Mouse (Mus musculus) T-helper 1 cell (primary cell): ENCODE measurements around the gene Chd4.
"Not testable (repeated sequence)": the region's sequence is repeated elsewhere in the genome, so short reads cannot be mapped to it uniquely, and the experiment has no call there.

ENCODE experiments used
- in situ Hi-C: fragments of 300-600 bp; cut with MboI, MseI; formaldehyde crosslinking; loops from one replicate; pipeline ENCODE4 v1.15.1; 2025; ENCODE audit warnings: high pct_unique_total_duplicates

Chd4 gene

DNA sequence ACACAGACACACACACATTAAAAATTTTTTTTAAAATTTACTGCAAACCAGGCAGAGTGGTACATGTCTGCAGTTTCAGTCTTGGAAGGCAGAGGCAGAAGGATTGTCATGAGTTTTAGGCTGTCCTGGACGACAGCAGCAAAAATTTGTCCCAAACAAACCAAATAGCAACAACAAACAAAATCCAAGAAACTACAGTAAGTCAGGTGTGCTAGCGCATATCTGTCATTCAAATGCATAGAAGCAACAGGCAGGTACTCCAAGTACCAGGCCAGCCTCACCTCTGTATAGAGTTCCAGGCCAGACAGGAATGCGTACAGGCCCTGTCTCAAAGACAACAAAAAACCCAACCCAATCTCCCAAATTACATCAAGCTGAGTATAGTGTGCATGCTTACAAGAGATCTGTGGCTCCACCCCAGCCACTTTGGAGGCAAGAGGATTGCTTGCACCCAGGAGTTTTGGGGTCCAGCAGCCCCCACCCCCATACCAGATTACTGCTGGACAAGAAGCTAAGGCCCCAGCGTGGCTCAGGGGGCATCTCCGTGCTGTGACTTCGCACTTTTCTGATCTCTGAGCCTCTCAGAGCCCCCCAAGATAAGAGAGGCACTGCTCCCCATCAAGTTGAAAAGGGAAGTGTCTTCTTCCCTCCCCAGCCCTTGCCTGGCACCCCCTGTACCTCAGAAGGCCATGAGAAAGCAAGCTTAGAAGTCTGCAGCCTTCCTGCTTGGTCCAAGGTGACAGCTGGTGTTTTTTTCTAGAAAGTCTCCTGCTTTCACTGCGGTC, 64.2 kb downstream of the Chd4 start:
- in situ Hi-C loops = loop anchor here (5.0 to 10.0 kb wide), 2 partner anchors 115 to 322 kb away; no protein-coding TSS in a partner anchor

DNA sequence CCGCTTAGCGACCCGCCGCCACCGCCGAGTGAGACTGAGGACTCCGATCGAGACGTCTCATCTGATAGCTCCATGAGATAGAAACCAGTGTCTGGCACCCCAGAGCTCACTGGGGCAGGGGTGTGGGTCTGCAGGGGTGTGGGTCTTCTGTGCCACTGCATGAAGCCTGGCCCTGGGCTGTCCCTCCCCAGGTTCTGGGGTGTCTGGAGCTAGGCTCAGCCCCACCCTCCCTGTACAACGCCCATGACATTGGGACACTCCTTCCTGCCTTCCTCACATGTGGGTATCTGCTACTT, 64.7 kb downstream of the Chd4 start:
- in situ Hi-C loops = no loop called here

DNA sequence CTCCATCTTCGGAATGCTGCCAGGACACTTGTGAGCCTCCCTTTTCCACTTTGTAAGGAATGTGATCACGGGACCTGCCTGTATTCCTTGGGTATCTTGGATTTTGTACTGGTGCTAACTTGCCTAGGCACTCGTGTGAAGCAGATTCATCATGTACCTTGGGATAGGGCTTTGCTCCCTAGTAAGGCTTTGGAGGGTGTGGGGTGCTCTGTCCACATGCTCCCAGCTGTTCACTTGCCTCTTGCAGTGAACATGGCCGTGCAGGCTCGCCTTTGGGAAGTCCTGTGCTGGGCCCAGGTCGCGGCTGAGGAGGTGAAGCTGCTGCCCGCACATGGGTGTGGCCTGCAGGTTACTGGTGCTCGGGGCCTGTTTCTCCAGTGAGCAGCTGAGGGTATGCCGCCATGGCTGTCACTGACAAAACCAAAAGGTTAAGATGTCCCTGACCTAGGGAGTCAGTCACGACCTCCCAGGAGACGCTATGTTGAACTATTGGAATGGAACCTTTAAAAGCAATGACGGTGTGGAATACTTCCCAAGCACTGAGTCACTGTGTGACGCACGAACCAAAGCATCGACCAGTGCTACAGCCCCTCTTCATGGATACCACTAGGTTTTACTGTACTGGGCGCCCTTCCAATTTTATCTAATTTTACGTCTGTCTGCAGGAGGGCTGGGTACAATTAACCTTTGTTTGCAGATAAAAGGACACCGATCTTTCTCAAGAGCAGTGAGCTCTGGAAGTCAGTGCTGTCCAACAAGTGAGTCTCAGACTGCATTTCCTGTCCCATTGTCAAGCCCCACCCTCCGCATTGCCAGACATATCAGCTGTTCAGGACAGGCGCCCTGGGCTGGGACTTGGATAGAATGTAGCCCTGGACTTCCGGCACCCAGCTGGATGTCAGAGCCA, 65.3 kb downstream of the Chd4 start:
- in situ Hi-C loops = no loop called here

DNA sequence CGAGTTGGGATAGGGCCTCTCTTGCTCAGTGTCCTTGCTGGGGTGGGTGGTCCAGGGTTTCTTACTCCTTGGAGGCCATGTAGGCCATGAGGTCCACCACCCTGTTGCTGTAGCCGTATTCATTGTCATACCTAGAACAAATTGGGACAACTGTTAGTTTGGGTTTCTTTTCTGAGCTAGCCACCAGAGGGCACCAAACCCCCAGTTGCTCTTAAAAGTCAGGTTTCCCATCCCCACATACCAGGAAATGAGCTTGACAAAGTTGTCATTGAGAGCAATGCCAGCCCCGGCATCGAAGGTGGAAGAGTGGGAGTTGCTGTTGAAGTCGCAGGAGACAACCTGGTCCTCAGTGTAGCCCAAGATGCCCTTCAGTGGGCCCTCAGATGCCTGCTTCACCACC, 66.2 kb downstream of the Chd4 start:
- in situ Hi-C loops = not testable (repeated sequence)

DNA sequence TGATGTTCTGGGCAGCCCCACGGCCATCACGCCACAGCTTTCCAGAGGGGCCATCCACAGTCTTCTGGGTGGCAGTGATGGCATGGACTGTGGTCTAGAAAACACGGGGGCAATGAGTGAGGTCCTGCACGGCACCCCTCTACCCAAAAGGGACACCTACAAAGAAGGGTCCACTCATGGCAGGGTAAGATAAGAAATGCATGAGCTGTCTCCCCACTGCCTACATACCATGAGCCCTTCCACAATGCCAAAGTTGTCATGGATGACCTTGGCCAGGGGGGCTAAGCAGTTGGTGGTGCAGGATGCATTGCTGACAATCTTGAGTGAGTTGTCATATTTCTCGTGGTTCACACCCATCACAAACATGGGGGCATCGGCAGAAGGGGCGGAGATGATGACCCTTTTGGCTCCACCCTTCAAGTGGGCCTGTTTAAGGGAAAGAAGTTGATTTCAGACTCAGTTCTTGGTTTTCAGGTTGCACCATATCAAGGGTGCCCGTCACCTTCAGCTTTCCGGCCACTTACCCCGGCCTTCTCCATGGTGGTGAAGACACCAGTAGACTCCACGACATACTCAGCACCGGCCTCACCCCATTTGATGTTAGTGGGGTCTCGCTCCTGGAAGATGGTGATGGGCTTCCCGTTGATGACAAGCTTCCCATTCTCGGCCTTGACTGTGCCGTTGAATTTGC, 67.0 kb downstream of the Chd4 start:
- in situ Hi-C loops = not testable (repeated sequence)

DNA sequence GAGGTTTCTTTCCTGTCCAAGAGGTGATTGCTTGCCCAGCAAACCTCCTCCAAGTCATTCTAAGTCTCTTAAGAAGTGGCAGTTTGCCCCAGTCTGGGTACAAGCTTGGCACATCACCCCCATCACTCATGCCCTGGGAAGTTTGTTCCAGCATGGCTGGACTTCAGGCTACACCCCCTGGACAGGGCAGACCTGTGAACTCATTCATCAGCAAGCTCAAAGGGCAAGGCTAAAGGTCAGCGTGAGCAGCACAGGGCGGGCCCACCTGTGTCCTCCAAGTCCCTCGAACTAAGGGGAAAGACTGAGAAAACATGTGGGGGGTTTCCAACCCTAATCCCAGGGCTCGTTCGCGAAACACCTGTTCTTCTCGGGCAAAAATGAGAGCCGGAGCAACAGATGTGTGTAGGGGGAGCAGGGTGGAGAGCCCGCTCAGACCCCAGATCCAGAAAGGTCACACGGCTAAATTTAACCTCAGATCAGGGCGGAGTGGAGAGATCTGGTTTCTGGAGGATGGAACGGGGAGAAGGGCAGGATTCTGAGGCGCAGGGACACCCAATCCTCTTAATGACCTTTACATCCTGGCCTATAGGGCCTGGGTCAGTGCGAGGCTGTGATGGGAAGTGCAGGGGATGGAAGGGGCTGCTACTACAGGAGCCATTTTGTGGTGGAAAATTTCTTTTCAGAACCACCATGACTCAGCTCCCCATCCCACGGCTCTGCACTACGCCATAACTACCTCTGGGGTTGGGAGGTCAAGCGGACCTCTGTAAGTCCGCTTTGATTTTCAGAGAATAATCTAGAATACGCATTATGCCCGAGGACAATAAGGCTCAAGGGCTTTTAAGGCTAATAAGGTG, 68.2 kb downstream of the Chd4 start:
- in situ Hi-C loops = no loop called here

DNA sequence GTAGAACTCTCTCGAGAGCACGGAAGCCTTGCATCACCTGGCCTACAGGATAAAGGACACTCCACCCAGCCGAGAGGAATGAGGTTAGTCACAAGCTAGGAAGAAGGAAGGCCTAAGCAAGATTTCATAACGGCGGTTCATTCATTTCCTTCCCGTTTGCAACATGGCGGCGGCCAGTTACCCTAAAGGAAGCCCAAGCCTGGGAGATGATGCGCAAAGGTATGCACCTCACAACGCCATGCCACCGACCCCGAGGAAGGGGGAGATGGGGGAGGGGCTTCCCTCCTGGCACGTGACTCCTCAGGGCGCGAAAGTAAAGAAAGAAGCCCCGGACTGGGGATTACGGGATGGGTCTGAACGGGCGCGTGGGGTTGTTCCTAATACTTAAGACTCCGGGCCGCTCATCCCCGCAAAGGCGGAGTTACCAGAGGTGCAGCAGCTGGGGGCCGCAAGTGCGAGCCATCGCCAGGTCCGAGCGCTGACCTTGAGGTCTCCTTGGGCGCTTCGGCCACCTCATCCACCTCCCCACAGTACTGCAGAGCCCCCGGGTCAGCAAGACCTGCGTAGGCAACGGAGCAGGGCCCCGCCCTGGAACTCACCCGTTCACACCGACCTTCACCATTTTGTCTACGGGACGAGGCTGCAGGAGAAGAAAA, 69.0 kb downstream of the Chd4 start:
- in situ Hi-C loops = no loop called here

DNA sequence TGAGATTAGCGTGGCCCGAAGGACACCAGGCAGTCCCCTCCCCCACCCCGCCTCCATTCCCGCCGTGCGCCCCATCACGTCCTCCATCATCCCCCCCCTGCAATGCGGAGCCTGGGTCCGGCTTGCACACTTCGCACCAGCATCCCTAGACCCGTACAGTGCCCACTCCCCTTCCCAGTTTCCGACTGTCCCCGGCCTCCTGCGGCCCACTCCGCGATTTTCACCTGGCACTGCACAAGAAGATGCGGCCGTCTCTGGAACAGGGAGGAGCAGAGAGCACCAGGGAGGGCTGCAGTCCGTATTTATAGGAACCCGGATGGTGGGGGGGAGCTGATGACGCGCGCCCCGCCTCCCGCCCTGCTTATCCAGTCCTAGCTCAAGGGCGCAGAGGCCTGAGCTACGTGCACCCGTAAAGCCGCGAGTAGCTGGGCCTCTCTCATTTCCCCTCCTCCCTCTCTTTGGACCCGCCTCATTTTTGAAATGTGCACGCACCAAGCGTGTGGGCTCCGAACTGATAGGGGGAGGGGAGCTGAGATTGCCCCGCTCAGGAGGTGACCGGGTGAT, 69.6 kb downstream of the Chd4 start:
- in situ Hi-C loops = no loop called here

DNA sequence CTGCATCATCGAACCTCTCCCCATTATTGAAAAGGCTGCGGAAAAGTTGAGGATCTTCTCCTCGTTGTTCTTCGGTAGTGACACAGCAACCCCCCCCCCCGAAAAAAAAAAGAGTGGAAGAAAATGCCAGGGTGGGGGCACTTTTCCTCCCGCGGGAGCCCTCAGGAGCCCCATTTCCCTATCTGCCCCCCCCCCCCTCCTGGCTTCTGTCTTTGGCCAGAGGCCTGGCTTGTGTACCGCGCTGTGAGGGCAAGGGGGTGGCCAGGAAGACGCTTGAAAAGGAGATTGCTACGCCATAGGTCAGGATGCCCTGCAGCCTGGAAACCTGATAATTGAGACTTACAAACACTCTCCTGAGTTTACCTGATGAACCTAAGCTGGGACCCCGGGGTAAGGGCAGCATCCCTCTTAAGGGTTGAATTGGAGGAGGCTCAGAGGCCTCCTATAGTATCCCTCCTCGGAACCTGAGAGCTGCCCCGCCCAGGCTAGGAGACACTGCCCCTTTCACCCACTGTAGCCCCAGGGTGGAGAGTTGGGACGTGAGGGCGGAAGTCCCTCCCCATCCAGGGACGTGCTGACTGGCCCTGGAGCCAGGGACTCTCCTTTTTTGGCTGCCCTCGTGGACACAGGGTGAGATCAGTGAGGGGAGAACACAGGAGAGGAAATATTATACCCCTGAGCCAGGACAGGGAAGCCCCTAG, 70.4 kb downstream of the Chd4 start, which contains the start of gene Gapdh:
Gene Gapdh (minus strand): TSS at position 417 of the 701 bp plus-strand sequence.
- in situ Hi-C loops = no loop called here

DNA sequence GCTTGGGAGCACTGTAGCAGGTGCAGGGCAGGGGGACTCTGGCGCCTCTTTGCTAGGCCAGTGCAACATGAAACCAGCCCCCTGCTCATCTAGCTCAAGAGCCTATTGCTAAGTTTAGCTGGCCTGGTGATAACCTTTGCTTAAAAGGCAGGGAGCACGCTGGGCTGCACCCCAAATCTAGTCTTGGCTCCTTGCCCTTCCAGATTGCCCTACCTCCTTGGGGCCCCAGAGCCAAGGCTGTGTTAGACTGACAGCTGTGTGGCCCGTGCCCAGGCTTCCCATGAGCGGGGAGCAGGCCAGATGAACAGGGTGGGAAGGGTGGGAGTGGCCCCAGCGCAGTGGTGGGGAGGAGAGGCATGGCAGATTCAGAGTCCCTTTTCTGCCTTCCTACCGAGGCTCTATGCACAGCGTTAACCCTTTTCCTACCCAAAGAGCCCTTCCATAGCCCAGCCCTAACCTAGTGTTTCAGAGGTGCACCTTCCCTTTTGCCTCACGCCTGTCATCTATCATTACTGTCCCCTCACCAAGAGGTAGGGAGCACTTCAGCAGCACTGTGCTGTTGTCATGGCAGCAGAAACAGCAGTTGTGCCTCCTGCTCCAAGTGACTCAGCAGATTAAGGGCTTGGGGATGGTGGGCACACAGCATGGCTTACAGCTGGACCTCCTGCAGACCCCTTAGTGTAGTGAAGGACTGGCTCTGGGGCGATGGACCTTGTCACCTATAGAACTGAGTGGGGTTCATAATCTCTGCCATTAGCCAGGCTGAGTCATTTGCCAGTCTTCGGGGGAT, 71.3 kb downstream of the Chd4 start:
- in situ Hi-C loops = no loop called here

DNA sequence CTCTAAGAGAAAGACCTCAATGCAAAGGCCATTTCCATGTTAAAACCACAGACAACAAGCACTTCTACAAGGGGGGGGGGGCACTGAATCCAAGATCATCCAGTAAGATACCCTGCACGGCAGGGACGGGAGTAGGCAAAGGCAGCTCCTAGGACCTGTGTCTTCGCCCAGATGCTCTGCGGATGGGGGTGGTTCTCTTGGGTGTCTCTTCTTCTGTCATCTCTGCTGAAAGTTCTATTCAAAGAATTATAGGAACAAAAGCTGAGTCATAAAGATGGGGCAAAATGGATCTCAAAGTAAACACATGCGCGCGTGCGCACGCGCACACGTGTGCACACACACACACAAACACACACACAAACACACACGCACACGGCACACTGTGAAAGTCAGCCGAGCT, 72.3 kb downstream of the Chd4 start:
- in situ Hi-C loops = no loop called here

DNA sequence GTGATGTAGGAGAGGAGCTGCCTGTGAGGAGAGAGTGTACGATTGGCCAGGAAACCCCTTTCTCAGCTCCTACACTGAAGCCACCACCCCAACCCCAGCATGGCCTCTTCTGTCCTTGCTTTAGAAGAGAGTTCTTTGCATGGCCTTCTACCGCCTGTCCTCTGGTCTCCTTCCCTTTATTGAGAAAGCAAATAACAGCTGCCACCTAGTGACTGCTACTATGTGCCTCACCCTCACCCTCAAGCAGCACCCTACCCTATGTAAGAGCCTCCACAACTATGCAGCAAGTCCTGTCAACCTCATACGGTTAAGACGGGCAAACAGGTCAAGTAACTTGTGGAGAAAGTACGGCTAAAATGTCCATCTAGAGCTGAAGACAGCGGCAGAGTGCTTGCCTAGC, 74.4 kb downstream of the Chd4 start:
- in situ Hi-C loops = loop anchor here (5.0 kb wide), 1 partner anchor 68 kb away; no protein-coding TSS in a partner anchor

DNA sequence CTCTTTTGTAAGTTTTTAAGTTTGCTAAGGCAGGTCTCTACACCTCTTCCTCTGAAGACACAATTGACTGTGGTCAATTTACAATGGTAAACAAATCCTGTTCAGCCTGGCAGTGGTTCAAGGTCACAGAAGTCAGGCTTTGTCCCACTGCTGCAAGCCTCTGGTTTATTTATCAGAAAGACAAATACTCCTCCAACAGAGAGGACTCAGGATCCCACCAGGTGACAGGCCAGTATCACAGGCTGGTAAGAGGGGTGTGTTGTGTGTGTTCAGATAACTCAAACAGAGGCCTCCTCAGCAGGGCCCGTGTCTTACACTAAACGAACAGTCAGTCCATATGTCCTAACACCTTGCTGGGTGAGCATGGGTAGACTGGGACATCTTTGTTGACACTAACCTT, 76.7 kb downstream of the Chd4 start:
- in situ Hi-C loops = loop anchor here (5.0 kb wide), 1 partner anchor 70 kb away; no protein-coding TSS in a partner anchor

DNA sequence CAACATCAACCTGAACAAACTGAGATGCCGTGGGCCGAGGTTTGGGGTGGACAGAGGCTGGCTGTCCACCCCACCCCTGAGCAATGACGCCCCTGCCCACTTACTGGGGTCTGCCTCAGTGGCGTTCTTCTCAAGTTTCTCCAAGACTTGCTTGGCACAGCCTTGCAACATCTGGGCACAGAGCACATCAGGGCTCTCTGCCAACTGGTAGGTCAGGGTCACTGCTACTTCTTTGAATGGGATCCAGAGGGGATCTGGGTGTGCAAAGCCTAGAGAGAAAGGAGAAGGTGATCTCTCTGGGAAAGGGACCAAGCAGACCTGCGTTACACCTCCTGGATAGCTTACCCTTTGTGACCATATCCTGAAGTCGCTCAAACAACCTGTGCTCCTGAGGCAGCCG, 77.5 kb downstream of the Chd4 start:
- in situ Hi-C loops = loop anchor here (5.0 kb wide), 1 partner anchor 71 kb away; no protein-coding TSS in a partner anchor

DNA sequence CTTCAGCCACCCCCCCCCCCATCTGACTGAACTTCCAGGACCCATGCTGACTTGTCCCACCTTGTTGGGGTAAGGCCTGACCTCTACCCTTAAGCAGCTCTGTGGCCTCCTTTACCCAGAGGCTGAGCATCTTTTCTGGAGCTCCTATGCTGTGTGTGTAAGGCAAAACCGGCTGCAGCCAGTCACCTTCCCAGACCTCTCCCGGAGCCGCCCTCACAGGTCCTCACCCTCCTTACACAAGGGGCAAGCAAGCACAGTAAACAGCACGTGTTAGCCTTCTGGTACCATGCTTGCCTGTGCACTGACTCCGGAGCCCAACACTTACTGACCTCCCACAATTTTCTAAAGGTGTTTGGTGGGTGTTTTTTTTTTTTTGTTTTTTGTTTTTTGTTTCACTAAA, 79.7 kb downstream of the Chd4 start:
- in situ Hi-C loops = no loop called here

DNA sequence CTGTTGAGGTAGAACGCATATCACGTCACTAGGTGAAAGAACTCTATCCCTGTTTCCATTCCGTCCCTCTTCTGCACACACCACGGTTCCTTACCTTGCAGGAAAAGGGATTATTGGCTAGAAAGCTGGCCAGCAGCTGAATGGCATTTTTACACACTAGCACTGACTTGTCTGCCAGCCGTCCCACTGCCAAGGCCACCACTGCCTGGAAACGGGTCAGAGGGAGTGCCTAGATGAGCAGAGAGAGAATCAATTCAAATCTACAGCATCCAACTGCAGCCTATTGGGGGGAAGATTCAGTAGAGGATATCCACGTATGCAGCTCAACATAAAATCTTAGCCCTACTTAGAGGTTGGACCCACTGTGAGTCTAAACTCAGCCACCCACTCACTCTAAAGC, 83.8 kb downstream of the Chd4 start:
- in situ Hi-C loops = no loop called here
